Mouse (Mus musculus): ENCODE data around the gene Nup133. TPM values are rescaled to one million over a fixed set of nuclear protein-coding genes. Genes with fewer than 3 reads are reported as not detected.
"Not testable (repeated sequence)": the region's sequence is repeated elsewhere in the genome, so short reads cannot be mapped to it uniquely, and the experiment has no call there.

Gene Nup133
- polyA plus RNA-seq, 1 experiment = 0.92 TPM

GRCm38 (mm10) chr8:123982291-123982793 lies 33.3 kb upstream of the Nup133 start:
- H3K36me3 ChIP-seq (ENCODE audit: control insufficient read depth) = peaks cover 80% of the 10 kb centered on the region
- H3K27me3 ChIP-seq (ENCODE audit: control insufficient read depth) = no peaks in the 10 kb centered on the region
- TF ChIP-seq TAL1 (IDR thresholded peaks at IDR 0.05; ENCODE audit: low read length) (no peak), GATA1 (IDR thresholded peaks at IDR 0.05; ENCODE audit: low read length) (no peak)
- H3K4me1 ChIP-seq (ENCODE audit: control insufficient read depth) = peaks cover 64% of the 10 kb centered on the region
- H3K9me3 ChIP-seq (ENCODE audit: control insufficient read depth, low read length) = no peaks in the 10 kb centered on the region
- H3K4me3 ChIP-seq (replicated peaks) = peak overlapping the region; percentile 74

- no peak for TF ChIP-seq GATA1 (IDR thresholded peaks at IDR 0.05; ENCODE audit: low read length)
- no peak for TF ChIP-seq TAL1 (IDR thresholded peaks at IDR 0.05; ENCODE audit: low read length)
- Histone ChIP-seq H3K4me3 (replicated peaks) (peak overlapping the region; percentile 74), H3K27me3 (ENCODE audit: control insufficient read depth) (no peaks in the 10 kb centered on the region), H3K9me3 (ENCODE audit: control insufficient read depth, low read length) (no peaks in the 10 kb centered on the region), H3K4me1 (ENCODE audit: control insufficient read depth) (peaks cover 63% of the 10 kb centered on the region), H3K36me3 (ENCODE audit: control insufficient read depth) (peaks cover 80% of the 10 kb centered on the region)
Observed at GRCm38 (mm10) chr8:123981674-123982073, 32.6 kb upstream of the Nup133 start.

- TF ChIP-seq TAL1 (IDR thresholded peaks at IDR 0.05; ENCODE audit: low read length) (no peak), GATA1 (IDR thresholded peaks at IDR 0.05; ENCODE audit: low read length) (no peak; the same call in 1 of the 2 replicates)
- Histone ChIP-seq H3K9me3 (ENCODE audit: control insufficient read depth, low read length) (no peaks in the 10 kb centered on the region; the same call in 1 of the 2 replicates), H3K36me3 (ENCODE audit: control insufficient read depth) (peaks cover 88% of the 10 kb centered on the region), H3K4me3 (replicated peaks) (peak overlapping the region; percentile 74), H3K27me3 (ENCODE audit: control insufficient read depth) (no peaks in the 10 kb centered on the region), H3K4me1 (ENCODE audit: control insufficient read depth) (peaks cover 63% of the 10 kb centered on the region)
Observed at GRCm38 (mm10) chr8:123980239-123980638, 31.2 kb upstream of the Nup133 start.

GRCm38 (mm10) chr8:123978926-123979325 lies 29.9 kb upstream of the Nup133 start:
- Histone ChIP-seq H3K36me3 (ENCODE audit: control insufficient read depth) (peaks cover 91% of the 10 kb centered on the region), H3K9me3 (ENCODE audit: control insufficient read depth, low read length) (no peaks in the 10 kb centered on the region; the same call in 1 of the 2 replicates), H3K27me3 (ENCODE audit: control insufficient read depth) (no peaks in the 10 kb centered on the region), H3K4me1 (ENCODE audit: control insufficient read depth) (peaks cover 59% of the 10 kb centered on the region), H3K4me3 (replicated peaks) (peak overlapping the region; percentile 74)
- 0 out of 2 replicates have a peak, but pooled peaks have one; percentile 26 for TF ChIP-seq GATA1 (IDR thresholded peaks at IDR 0.05; ENCODE audit: low read length)
- no peak; the same call in 2 of the 3 replicates for TF ChIP-seq TAL1 (IDR thresholded peaks at IDR 0.05; ENCODE audit: low read length)

- Histone ChIP-seq H3K36me3 (ENCODE audit: control insufficient read depth) (peaks cover 95% of the 10 kb centered on the region), H3K4me1 (ENCODE audit: control insufficient read depth) (peaks cover 57% of the 10 kb centered on the region), H3K27me3 (ENCODE audit: control insufficient read depth) (no peaks in the 10 kb centered on the region), H3K4me3 (replicated peaks) (peak overlapping the region; percentile 74), H3K9me3 (ENCODE audit: control insufficient read depth, low read length) (no peaks in the 10 kb centered on the region; the same call in 1 of the 2 replicates)
- TF ChIP-seq GATA1 (IDR thresholded peaks at IDR 0.05; ENCODE audit: low read length) (no peak), TAL1 (IDR thresholded peaks at IDR 0.05; ENCODE audit: low read length) (no peak)
Observed at GRCm38 (mm10) chr8:123978166-123978838, 29.2 kb upstream of the Nup133 start.

- Histone ChIP-seq H3K27me3 (ENCODE audit: control insufficient read depth) (no peaks in the 10 kb centered on the region), H3K9me3 (ENCODE audit: control insufficient read depth, low read length) (no peaks in the 10 kb centered on the region; the same call in 1 of the 2 replicates), H3K36me3 (ENCODE audit: control insufficient read depth) (peaks cover 98% of the 10 kb centered on the region), H3K4me1 (ENCODE audit: control insufficient read depth) (peaks cover 60% of the 10 kb centered on the region), H3K4me3 (replicated peaks) (peak overlapping the region; percentile 74)
- TF ChIP-seq GATA1 (IDR thresholded peaks at IDR 0.05; ENCODE audit: low read length) (no peak), TAL1 (IDR thresholded peaks at IDR 0.05; ENCODE audit: low read length) (no peak)
Observed at GRCm38 (mm10) chr8:123977499-123977898, 28.4 kb upstream of the Nup133 start.

GRCm38 (mm10) chr8:123973495-123973894 lies 24.4 kb upstream of the Nup133 start:
- H3K27me3 ChIP-seq (ENCODE audit: control insufficient read depth) = no peaks in the 10 kb centered on the region; the same call in 1 of the 2 replicates
- no peak for TF ChIP-seq TAL1 (IDR thresholded peaks at IDR 0.05; ENCODE audit: low read length)
- no peak for TF ChIP-seq GATA1 (IDR thresholded peaks at IDR 0.05; ENCODE audit: low read length)
- H3K36me3 ChIP-seq (ENCODE audit: control insufficient read depth) = peaks cover 98% of the 10 kb centered on the region
- no peaks in the 10 kb centered on the region; the same call in 1 of the 2 replicates for H3K9me3 ChIP-seq (ENCODE audit: control insufficient read depth, low read length)
- peaks cover 85% of the 10 kb centered on the region for H3K4me1 ChIP-seq (ENCODE audit: control insufficient read depth)
- peak overlapping the region; percentile 23 for H3K4me3 ChIP-seq (replicated peaks)

GRCm38 (mm10) chr8:123966896-123967295 lies 17.8 kb upstream of the Nup133 start:
- Histone ChIP-seq H3K4me3 (replicated peaks) (no peak overlapping the region), H3K27me3 (ENCODE audit: control insufficient read depth) (no peaks in the 10 kb centered on the region; the same call in 1 of the 2 replicates), H3K9me3 (ENCODE audit: control insufficient read depth, low read length) (no peaks in the 10 kb centered on the region), H3K36me3 (ENCODE audit: control insufficient read depth) (peaks cover 99% of the 10 kb centered on the region), H3K4me1 (ENCODE audit: control insufficient read depth) (peaks cover 52% of the 10 kb centered on the region)
- TF ChIP-seq TAL1 (IDR thresholded peaks at IDR 0.05; ENCODE audit: low read length) = no peak
- no peak for TF ChIP-seq GATA1 (IDR thresholded peaks at IDR 0.05; ENCODE audit: low read length)

GRCm38 (mm10) chr8:123961371-123961770 lies 12.3 kb upstream of the Nup133 start:
- TF ChIP-seq GATA1 (IDR thresholded peaks at IDR 0.05; ENCODE audit: low read length) (no peak), TAL1 (IDR thresholded peaks at IDR 0.05; ENCODE audit: low read length) (no peak)
- Histone ChIP-seq H3K9me3 (ENCODE audit: control insufficient read depth, low read length) (no peaks in the 10 kb centered on the region), H3K4me3 (replicated peaks) (no peak overlapping the region), H3K27me3 (ENCODE audit: control insufficient read depth) (no peaks in the 10 kb centered on the region; the same call in 1 of the 2 replicates), H3K4me1 (ENCODE audit: control insufficient read depth) (peaks cover 38% of the 10 kb centered on the region), H3K36me3 (ENCODE audit: control insufficient read depth) (peaks cover 100% of the 10 kb centered on the region)

- not testable (repeated sequence) for H3K9me3 ChIP-seq (ENCODE audit: control insufficient read depth, low read length); H3K27me3 ChIP-seq (ENCODE audit: control insufficient read depth); H3K4me3 ChIP-seq (replicated peaks)
- Histone ChIP-seq H3K4me1 (ENCODE audit: control insufficient read depth) (peaks cover 34% of the 10 kb centered on the region), H3K36me3 (ENCODE audit: control insufficient read depth) (peaks cover 100% of the 10 kb centered on the region)
Observed at GRCm38 (mm10) chr8:123960556-123960955, 11.5 kb upstream of the Nup133 start.

Data from erythroblast, embryonic 14.5 days (primary cell).